Mouse (Mus musculus): ENCODE measurements around the gene Wdr25.

- TF ChIP-seq POLR2A (IDR thresholded peaks at IDR 0.05; ENCODE audit: borderline replicate concordance, extremely low read depth, low read depth, low read length) = no peak
- TF ChIP-seq CTCF (IDR thresholded peaks at IDR 0.05; ENCODE audit: insufficient read depth, low read length) = no peak
Measured at GRCm38 (mm10) chr12:108894432-108894816, 993 bp downstream of the Wdr25 start.
